ENCODE assay signal across 8 mouse cellular contexts in the genomic region with DNA sequence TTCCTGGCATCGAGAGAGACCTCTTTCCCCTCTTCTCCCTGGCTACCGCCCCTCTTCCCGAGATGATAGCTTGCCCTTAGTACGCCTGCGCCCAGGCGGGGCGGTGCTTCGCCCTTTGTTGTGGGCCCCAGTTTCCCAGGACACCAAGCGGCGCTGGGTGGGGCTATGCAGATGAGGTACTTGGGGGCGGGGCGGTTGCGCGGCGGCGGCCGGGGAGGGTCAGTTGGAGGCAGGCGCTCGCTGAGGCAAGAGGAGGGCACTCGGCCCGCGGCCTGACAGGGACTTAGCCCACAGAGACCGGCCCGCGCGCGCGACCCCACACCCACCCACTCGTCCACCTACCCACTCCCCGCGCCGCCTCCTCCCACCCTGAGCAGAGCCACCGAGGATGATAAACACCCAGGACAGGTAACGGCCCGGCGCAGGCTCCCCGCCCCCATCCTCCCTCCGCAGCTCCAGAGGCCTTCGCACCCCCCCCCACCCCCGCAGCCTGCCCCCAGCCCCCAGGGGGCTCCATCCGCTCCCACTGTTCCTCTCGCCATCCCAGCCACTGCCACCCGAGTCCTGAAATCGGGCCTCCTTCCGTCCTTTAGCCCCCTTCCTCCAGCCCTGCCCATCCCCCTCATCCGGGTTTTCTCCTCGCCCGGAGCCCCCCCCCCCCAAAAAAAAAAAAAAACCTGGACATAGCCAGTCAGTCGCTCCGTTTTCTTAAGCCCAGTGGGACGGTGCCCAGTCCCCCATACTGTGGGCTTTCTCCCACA. TPM values are rescaled to one million over a fixed set of nuclear protein-coding genes. Genes with fewer than 3 reads are reported as not detected.
DNase-seq lines count a peak whose midpoint lies in the region; ATAC-seq and TF ChIP-seq lines count a peak whose summit lies in the region.

No protein-coding gene starts in this region.

- peak overlapping the region; percentile 95 for H3K4me2 ChIP-seq in forebrain, embryonic 14.5 days (ENCODE audit: low read length)

- no peak overlapping the region; the same call in 1 of the 2 replicates for H3K27ac ChIP-seq in ES-Bruce4 (ENCODE audit: insufficient read depth, low read length)
- peak overlapping the region; percentile 40; the same call in 1 of the 2 replicates for H3K27ac ChIP-seq in forebrain, embryonic 14.5 days (ENCODE audit: low read depth, low read length)

- peak; percentile 91 for ATAC-seq in cerebellum, adult (ENCODE audit: insufficient number of reproducible peaks, low FRiP score, low TSS enrichment)
- peak; percentile 99 for ATAC-seq in forebrain, embryonic 14.5 days
- ATAC-seq in neutrophil, adult 5-6 weeks (ENCODE audit: extremely low read depth, insufficient number of reproducible peaks, low FRiP score, poor library complexity, severe bottlenecking) = peak; percentile 94

- peak overlapping the region; percentile 88 for H3K9ac ChIP-seq in ES-Bruce4 (ENCODE audit: low read depth, poor library complexity, severe bottlenecking)
- peak overlapping the region; percentile 83 for H3K9ac ChIP-seq in forebrain, embryonic 14.5 days (ENCODE audit: low read length)

- no peak for TF ChIP-seq POLR2A in ES-Bruce4 (IDR thresholded peaks at IDR 0.05; ENCODE audit: insufficient read depth, low read length)
- TF ChIP-seq POLR2A in lung, adult 2 months (IDR thresholded peaks at IDR 0.05; ENCODE audit: borderline replicate concordance, extremely low read depth, low read depth, low read length) = peak; percentile 67; the same call in 1 of the 2 replicates

- no peak for TF ChIP-seq CTCF in ES-Bruce4 (IDR thresholded peaks at IDR 0.05; ENCODE audit: low read depth, low read length)
- no peak for TF ChIP-seq CTCF in lung, adult 2 months (IDR thresholded peaks at IDR 0.05; ENCODE audit: insufficient read depth, low read length)

- TF ChIP-seq EP300 in ES-Bruce4 (IDR thresholded peaks at IDR 0.05; ENCODE audit: insufficient read depth, low read depth, low read length) = no peak

- H3K9me3 ChIP-seq in ES-Bruce4 (replicated peaks; ENCODE audit: control insufficient read depth, insufficient read depth, low read length, poor library complexity, severe bottlenecking) = no peaks in the 10 kb centered on the region
- H3K9me3 ChIP-seq in forebrain, embryonic 14.5 days (replicated peaks; ENCODE audit: control insufficient read depth, low read length) = no peaks in the 10 kb centered on the region

- 1% methylated on average over 39 of the region's 51 CpGs for WGBS in forebrain, embryonic 14.5 days
- under 1% methylated on average over 47 of the region's 51 CpGs for whole genome bisulfite sequencing in lung, adult 2 months

- no peaks in the 10 kb centered on the region for H3K36me3 ChIP-seq in ES-Bruce4 (ENCODE audit: control insufficient read depth, insufficient read depth, low read length, poor library complexity, severe bottlenecking)
- H3K36me3 ChIP-seq in forebrain, embryonic 14.5 days (ENCODE audit: control insufficient read depth, insufficient read depth, low read length) = no peaks in the 10 kb centered on the region

- H3K4me3 ChIP-seq in ES-Bruce4 (ENCODE audit: low read depth, low read length) = peak overlapping the region; percentile 79
- peak overlapping the region; percentile 63 for H3K4me3 ChIP-seq in forebrain, embryonic 14.5 days (ENCODE audit: low read depth, low read length)
- H3K4me3 ChIP-seq in lung, adult 2 months (replicated peaks; ENCODE audit: extremely low read depth, low read depth, low read length) = peak overlapping the region; percentile 68

- peak; percentile 99 for DNase-seq in forebrain, embryonic 14.5 days (ENCODE audit: low spot score)
- DNase-seq in heart, postnatal 25 days (ENCODE audit: low spot score) = peak; percentile 95
- DNase-seq in layer of hippocampus, adult 18-20 months (ENCODE audit: low spot score in 2 of 2) = peak; percentile 94 to 98
- peak; percentile 95 for DNase-seq in lung, adult 2 months
- DNase-seq in thymus, adult 18-20 months = peak; percentile 92 to 93

- H3K4me1 ChIP-seq in ES-Bruce4 (ENCODE audit: control insufficient read depth, insufficient read depth, low read length) = peaks cover 1% of the 10 kb centered on the region
- peaks cover 34% of the 10 kb centered on the region for H3K4me1 ChIP-seq in forebrain, embryonic 14.5 days (ENCODE audit: control insufficient read depth, insufficient read depth, low read length)
- peaks cover 43% of the 10 kb centered on the region for H3K4me1 ChIP-seq in lung, adult 2 months (ENCODE audit: control insufficient read depth, insufficient read depth, low read length)

- H3K27me3 ChIP-seq in ES-Bruce4 (ENCODE audit: control insufficient read depth, insufficient read depth, low read length, poor library complexity, severe bottlenecking) = no peaks in the 10 kb centered on the region
- no peaks in the 10 kb centered on the region for H3K27me3 ChIP-seq in forebrain, embryonic 14.5 days (replicated peaks; ENCODE audit: control insufficient read depth, insufficient read depth, low read length)

- intact Hi-C loops in heart, postnatal 25 days (cut with DNase I) = no loop called here

RNA-seq across cellular contexts. Expression of a gene that starts 8.7 kb away (rescaled TPM):
- 69.0 and 81.5 TPM in 2 replicates for polyA plus RNA-seq in ES-Bruce4 (2011; ENCODE audit: insufficient read depth, insufficient read length, low read depth, missing spikeins)
- 206 and 233 TPM in 2 replicates for polyA plus RNA-seq in forebrain, embryonic 14.5 days (2014; fragmentation: Nextera tagmentation; extraction: Ambion mirVana)
- total RNA-seq in heart, postnatal 25 days (2021) = 100 to 1,000 TPM; 249 to 259 TPM
- 100 to 1,000 TPM; 215 to 217 TPM for total RNA-seq in layer of hippocampus, adult 18-20 months (2021)
- 242 and 274 TPM in 2 replicates for polyA plus RNA-seq in lung, adult 2 months (2012; rRNA removed)
- total RNA-seq in neutrophil, adult 5-6 weeks (2017) = 53.5 and 64.0 TPM in 2 replicates

RNA-seq across cellular contexts. Expression of a gene that starts 47.1 kb away (rescaled TPM):
- 162 and 174 TPM in 2 replicates for polyA plus RNA-seq in ES-Bruce4 (2011; ENCODE audit: insufficient read depth, insufficient read length, low read depth, missing spikeins)
- 3.8 TPM in 2 replicates for polyA plus RNA-seq in forebrain, embryonic 14.5 days (2014; fragmentation: Nextera tagmentation; extraction: Ambion mirVana)
- total RNA-seq in heart, postnatal 25 days (2021) = 10 to 100 TPM; 37.1 to 39.3 TPM
- 1 to 10 TPM; 2.2 to 3.2 TPM for total RNA-seq in layer of hippocampus, adult 18-20 months (2021)
- polyA plus RNA-seq in lung, adult 2 months (2012; rRNA removed) = 16.0 and 18.4 TPM in 2 replicates
- total RNA-seq in neutrophil, adult 5-6 weeks (2017) = 2.1 and 3.3 TPM in 2 replicates
